Mouse (Mus musculus): ENCODE results near the gene Tenm2.

Tenm2 gene

GRCm38 (mm10) chr11:36219586-36219985, 1016.2 kb downstream of the Tenm2 start:
- DNase-seq (ENCODE audit: low spot score in 2 of 2), result no peak

- no peak for DNase-seq (ENCODE audit: low spot score in 2 of 2)
Observed at GRCm38 (mm10) chr11:36214589-36214988, 1021.2 kb downstream of the Tenm2 start.

- DNase-seq (ENCODE audit: low spot score in 2 of 2), result no peak
Observed at GRCm38 (mm10) chr11:36204381-36204780, 1031.4 kb downstream of the Tenm2 start.

- no peak for DNase-seq (ENCODE audit: low spot score in 2 of 2)
Observed at GRCm38 (mm10) chr11:36203896-36204295, 1031.9 kb downstream of the Tenm2 start.

GRCm38 (mm10) chr11:36194348-36194747, 1041.4 kb downstream of the Tenm2 start:
- no peak for DNase-seq (ENCODE audit: low spot score in 2 of 2)

- no peak for DNase-seq (ENCODE audit: low spot score in 2 of 2)
Observed at GRCm38 (mm10) chr11:36176106-36176505, 1059.7 kb downstream of the Tenm2 start.

GRCm38 (mm10) chr11:36173076-36173690, 1062.6 kb downstream of the Tenm2 start:
- DNase-seq (ENCODE audit: low spot score in 2 of 2), result no peak

GRCm38 (mm10) chr11:36172520-36172919, 1063.2 kb downstream of the Tenm2 start:
- DNase-seq (ENCODE audit: low spot score in 2 of 2), result no peak

GRCm38 (mm10) chr11:36171991-36172390, 1063.8 kb downstream of the Tenm2 start:
- DNase-seq (ENCODE audit: low spot score in 2 of 2), result no peak

GRCm38 (mm10) chr11:36171221-36171620, 1064.5 kb downstream of the Tenm2 start:
- no peak for DNase-seq (ENCODE audit: low spot score in 2 of 2)

GRCm38 (mm10) chr11:36169738-36170137, 1066.0 kb downstream of the Tenm2 start:
- no peak for DNase-seq (ENCODE audit: low spot score in 2 of 2)

GRCm38 (mm10) chr11:36168921-36169537, 1066.7 kb downstream of the Tenm2 start:
- DNase-seq (ENCODE audit: low spot score in 2 of 2), result no peak

- no peak for DNase-seq (ENCODE audit: low spot score in 2 of 2)
Observed at GRCm38 (mm10) chr11:36167766-36168318, 1067.9 kb downstream of the Tenm2 start.

GRCm38 (mm10) chr11:36163580-36163979, 1072.2 kb downstream of the Tenm2 start:
- no peak for DNase-seq (ENCODE audit: low spot score in 2 of 2)

- DNase-seq (ENCODE audit: low spot score in 2 of 2), result no peak
Observed at GRCm38 (mm10) chr11:36161765-36162321, 1073.9 kb downstream of the Tenm2 start.

GRCm38 (mm10) chr11:36153450-36153849, 1082.3 kb downstream of the Tenm2 start:
- no peak for DNase-seq (ENCODE audit: low spot score in 2 of 2)

- DNase-seq (ENCODE audit: low spot score in 2 of 2), result no peak
Observed at GRCm38 (mm10) chr11:36153011-36153410, 1082.8 kb downstream of the Tenm2 start.

- no peak for DNase-seq (ENCODE audit: low spot score in 2 of 2)
Observed at GRCm38 (mm10) chr11:36152226-36152625, 1083.5 kb downstream of the Tenm2 start.

GRCm38 (mm10) chr11:36149092-36149491, 1086.7 kb downstream of the Tenm2 start:
- DNase-seq (ENCODE audit: low spot score in 2 of 2), result no peak

GRCm38 (mm10) chr11:36145057-36145456, 1090.7 kb downstream of the Tenm2 start:
- DNase-seq (ENCODE audit: low spot score in 2 of 2), result no peak

- DNase-seq (ENCODE audit: low spot score in 2 of 2), result no peak
Observed at GRCm38 (mm10) chr11:36140411-36140810, 1095.4 kb downstream of the Tenm2 start.

- no peak for DNase-seq (ENCODE audit: low spot score in 2 of 2)
Observed at GRCm38 (mm10) chr11:36139521-36139920, 1096.2 kb downstream of the Tenm2 start.

GRCm38 (mm10) chr11:36137840-36138239, 1097.9 kb downstream of the Tenm2 start:
- DNase-seq (ENCODE audit: low spot score in 2 of 2), result no peak
